Mouse (Mus musculus) CD4-positive helper T cell, adult 2 months (primary cell): ENCODE data around the gene Rpa2.
"Not testable (repeated sequence)": the region's sequence is repeated elsewhere in the genome, so short reads cannot be mapped to it uniquely, and the experiment has no call there.

ENCODE experiments used
- DNase-seq: peaks from one replicate; pipeline ENCODE4 v3.0.0-alpha.2; 2012; ENCODE audit warnings: low read depth, missing footprints, low spot score

The Rpa2 gene

GRCm38 (mm10) chr4:132762602-132763001 lies 5.5 kb upstream of the Rpa2 start:
- no peak for DNase-seq

GRCm38 (mm10) chr4:132763125-132763524 lies 5.0 kb upstream of the Rpa2 start:
- not testable (repeated sequence) for DNase-seq

GRCm38 (mm10) chr4:132771776-132772175 lies 3.6 kb downstream of the Rpa2 start:
- DNase-seq: peak; percentile 32

- DNase-seq: peak; percentile 52
Measured at GRCm38 (mm10) chr4:132774905-132775304, 6.8 kb downstream of the Rpa2 start.

- peak; percentile 65 for DNase-seq
Measured at GRCm38 (mm10) chr4:132776764-132777163, 8.6 kb downstream of the Rpa2 start.

GRCm38 (mm10) chr4:132778562-132779201 lies 10.6 kb downstream of the Rpa2 start:
- DNase-seq: no peak

- no peak for DNase-seq
Measured at GRCm38 (mm10) chr4:132780288-132780687, 12.2 kb downstream of the Rpa2 start.

GRCm38 (mm10) chr4:132783732-132784131 lies 15.6 kb downstream of the Rpa2 start:
- DNase-seq: peak; percentile 79

GRCm38 (mm10) chr4:132785228-132785627 lies 17.1 kb downstream of the Rpa2 start:
- DNase-seq: no peak

GRCm38 (mm10) chr4:132789731-132790130 lies 21.6 kb downstream of the Rpa2 start:
- no peak for DNase-seq

- not testable (repeated sequence) for DNase-seq
Measured at GRCm38 (mm10) chr4:132793322-132794004, 25.3 kb downstream of the Rpa2 start.

- DNase-seq: no peak
Measured at GRCm38 (mm10) chr4:132794028-132794427, 25.9 kb downstream of the Rpa2 start.

GRCm38 (mm10) chr4:132794760-132795159 lies 26.6 kb downstream of the Rpa2 start:
- no peak for DNase-seq

- no peak for DNase-seq
Measured at GRCm38 (mm10) chr4:132795171-132795570, 27.0 kb downstream of the Rpa2 start.

GRCm38 (mm10) chr4:132796196-132796886 lies 28.2 kb downstream of the Rpa2 start, which contains the start of gene Themis2:
Gene Themis2, minus strand, starts transcription at chr4:132796387.
- DNase-seq: peak; percentile 82

- no peak for DNase-seq
Measured at GRCm38 (mm10) chr4:132797461-132797860, 29.3 kb downstream of the Rpa2 start.

GRCm38 (mm10) chr4:132798028-132798427 lies 29.9 kb downstream of the Rpa2 start:
- no peak for DNase-seq

- DNase-seq: not testable (repeated sequence)
Measured at GRCm38 (mm10) chr4:132798666-132799065, 30.5 kb downstream of the Rpa2 start.

GRCm38 (mm10) chr4:132799845-132800244 lies 31.7 kb downstream of the Rpa2 start:
- no peak for DNase-seq

- no peak for DNase-seq
Measured at GRCm38 (mm10) chr4:132801176-132802077, 33.3 kb downstream of the Rpa2 start.

GRCm38 (mm10) chr4:132802171-132802637 lies 34.1 kb downstream of the Rpa2 start:
- DNase-seq: peak; percentile 55
